Mouse (Mus musculus): ENCODE data around the gene Spg20. TPM values are rescaled to one million over a fixed set of nuclear protein-coding genes. Genes with fewer than 3 reads are reported as not detected.
A peak's percentile ranks its signal among the peaks of the same experiment; 100 is the strongest.

Gene Spg20
- total and polyA plus RNA-seq, 2 experiments from 2014 or later, result 10.0 to 18.4 TPM

GRCm38 (mm10) chr3:55096655-55097005 lies 15.3 kb upstream of the Spg20 start:
- Histone ChIP-seq H3K27ac (peak overlapping the region; percentile 68; the same call in 1 of the 2 replicates), H3K4me1 (ENCODE audit: insufficient read depth, low read length) (peaks cover 6% of the 10 kb centered on the region; the same call in 1 of the 2 replicates), H3K9ac (replicated peaks; ENCODE audit: low read length) (no peak overlapping the region), H3K4me3 (ENCODE audit: low read length) (no peak overlapping the region), H3K36me3 (ENCODE audit: insufficient read depth, low read length) (no peaks in the 10 kb centered on the region), H3K27me3 (ENCODE audit: insufficient read depth, low read length) (no peaks in the 10 kb centered on the region), H3K4me2 (ENCODE audit: low read depth, low read length) (no peak overlapping the region), H3K9me3 (ENCODE audit: low read length) (no peaks in the 10 kb centered on the region)
- ATAC-seq (peak; percentile 27; the same call in 1 of the 2 replicates), DNase-seq (ENCODE audit: low spot score) (no peak)
- 72% methylated on average over 2 of the region's 2 CpGs for WGBS
- TF ChIP-seq CTCF (IDR thresholded peaks at IDR 0.05; ENCODE audit: low read depth), result no peak

- H3K27me3 ChIP-seq (ENCODE audit: insufficient read depth, low read length), result no peaks in the 10 kb centered on the region
- H3K4me3 ChIP-seq (ENCODE audit: low read length), result no peak overlapping the region
- no peaks in the 10 kb centered on the region for H3K9me3 ChIP-seq (ENCODE audit: low read length)
- no peak for DNase-seq (ENCODE audit: low spot score)
- H3K27ac ChIP-seq, result peak overlapping the region; percentile 68; the same call in 1 of the 2 replicates
- 42% methylated on average over 2 of the region's 2 CpGs for WGBS
- H3K36me3 ChIP-seq (ENCODE audit: insufficient read depth, low read length), result no peaks in the 10 kb centered on the region
- no peak for TF ChIP-seq CTCF (IDR thresholded peaks at IDR 0.05; ENCODE audit: low read depth)
- no peak overlapping the region for H3K9ac ChIP-seq (replicated peaks; ENCODE audit: low read length)
- no peak overlapping the region for H3K4me2 ChIP-seq (ENCODE audit: low read depth, low read length)
- peaks cover 6% of the 10 kb centered on the region; the same call in 1 of the 2 replicates for H3K4me1 ChIP-seq (ENCODE audit: insufficient read depth, low read length)
- ATAC-seq, result no peak
Observed at GRCm38 (mm10) chr3:55097186-55097585, 14.7 kb upstream of the Spg20 start.

GRCm38 (mm10) chr3:55098014-55098413 lies 13.9 kb upstream of the Spg20 start:
- ATAC-seq (peak; percentile 78), DNase-seq (ENCODE audit: low spot score) (peak; percentile 56)
- no peak overlapping the region for H3K4me2 ChIP-seq (ENCODE audit: low read depth, low read length)

GRCm38 (mm10) chr3:55098990-55099389 lies 12.9 kb upstream of the Spg20 start:
- 73% methylated on average over 11 of the region's 11 CpGs for WGBS
- ATAC-seq (no peak), DNase-seq (ENCODE audit: low spot score) (no peak)
- H3K4me3 ChIP-seq (ENCODE audit: low read length), result no peak overlapping the region
- no peak overlapping the region for H3K27ac ChIP-seq
- H3K9ac ChIP-seq (replicated peaks; ENCODE audit: low read length), result no peak overlapping the region
- no peaks in the 10 kb centered on the region for H3K27me3 ChIP-seq (ENCODE audit: insufficient read depth, low read length)
- H3K4me1 ChIP-seq (ENCODE audit: insufficient read depth, low read length), result peaks cover 6% of the 10 kb centered on the region; the same call in 1 of the 2 replicates
- H3K9me3 ChIP-seq (ENCODE audit: low read length), result no peaks in the 10 kb centered on the region
- no peaks in the 10 kb centered on the region for H3K36me3 ChIP-seq (ENCODE audit: insufficient read depth, low read length)
- TF ChIP-seq CTCF (IDR thresholded peaks at IDR 0.05; ENCODE audit: low read depth), result no peak
- no peak overlapping the region for H3K4me2 ChIP-seq (ENCODE audit: low read depth, low read length)

More at GRCm38 (mm10) chr3:55098014-55098413, 13.9 kb upstream of the Spg20 start:
- H3K27ac ChIP-seq, result no peak overlapping the region
- no peak overlapping the region for H3K4me3 ChIP-seq (ENCODE audit: low read length)
- H3K36me3 ChIP-seq (ENCODE audit: insufficient read depth, low read length), result no peaks in the 10 kb centered on the region
- no peak overlapping the region for H3K9ac ChIP-seq (replicated peaks; ENCODE audit: low read length)
- H3K27me3 ChIP-seq (ENCODE audit: insufficient read depth, low read length), result no peaks in the 10 kb centered on the region
- H3K4me1 ChIP-seq (ENCODE audit: insufficient read depth, low read length), result peaks cover 6% of the 10 kb centered on the region; the same call in 1 of the 2 replicates
- no peaks in the 10 kb centered on the region for H3K9me3 ChIP-seq (ENCODE audit: low read length)
- no peak for TF ChIP-seq CTCF (IDR thresholded peaks at IDR 0.05; ENCODE audit: low read depth)
- WGBS, result 14% methylated on average over 2 of the region's 2 CpGs

GRCm38 (mm10) chr3:55101092-55101491 lies 10.8 kb upstream of the Spg20 start:
- Histone ChIP-seq H3K4me3 (ENCODE audit: low read length) (no peak overlapping the region), H3K9ac (replicated peaks; ENCODE audit: low read length) (no peak overlapping the region), H3K27ac (no peak overlapping the region), H3K27me3 (ENCODE audit: insufficient read depth, low read length) (no peaks in the 10 kb centered on the region), H3K36me3 (ENCODE audit: insufficient read depth, low read length) (no peaks in the 10 kb centered on the region), H3K4me1 (ENCODE audit: insufficient read depth, low read length) (peaks cover 5% of the 10 kb centered on the region; the same call in 1 of the 2 replicates), H3K9me3 (ENCODE audit: low read length) (no peaks in the 10 kb centered on the region), H3K4me2 (ENCODE audit: low read depth, low read length) (no peak overlapping the region)
- TF ChIP-seq CTCF (IDR thresholded peaks at IDR 0.05; ENCODE audit: low read depth), result 0 out of 2 replicates have a peak, but pooled peaks have one; percentile 11
- DNase-seq (ENCODE audit: low spot score) (no peak), ATAC-seq (no peak)

- no peak overlapping the region for H3K27ac ChIP-seq
- ATAC-seq, result no peak
Observed at GRCm38 (mm10) chr3:55105372-55106023, 6.4 kb upstream of the Spg20 start.

GRCm38 (mm10) chr3:55106051-55106450 lies 5.9 kb upstream of the Spg20 start:
- no peak overlapping the region for H3K27ac ChIP-seq
- H3K4me2 ChIP-seq (ENCODE audit: low read depth, low read length), result no peak overlapping the region
- no peak for TF ChIP-seq CTCF (IDR thresholded peaks at IDR 0.05; ENCODE audit: low read depth)
- H3K4me1 ChIP-seq (ENCODE audit: insufficient read depth, low read length), result no peaks in the 10 kb centered on the region
- no peaks in the 10 kb centered on the region for H3K27me3 ChIP-seq (ENCODE audit: insufficient read depth, low read length)
- no peak overlapping the region for H3K9ac ChIP-seq (replicated peaks; ENCODE audit: low read length)
- no peaks in the 10 kb centered on the region for H3K9me3 ChIP-seq (ENCODE audit: low read length)
- 85% methylated on average over 17 of the region's 17 CpGs for WGBS
- no peaks in the 10 kb centered on the region for H3K36me3 ChIP-seq (ENCODE audit: insufficient read depth, low read length)
- no peak overlapping the region for H3K4me3 ChIP-seq (ENCODE audit: low read length)
- no peak for DNase-seq (ENCODE audit: low spot score)
- ATAC-seq, result no peak

More at GRCm38 (mm10) chr3:55105372-55106023, 6.4 kb upstream of the Spg20 start:
- Histone ChIP-seq H3K4me2 (ENCODE audit: low read depth, low read length) (no peak overlapping the region), H3K36me3 (ENCODE audit: insufficient read depth, low read length) (no peaks in the 10 kb centered on the region), H3K27me3 (ENCODE audit: insufficient read depth, low read length) (no peaks in the 10 kb centered on the region), H3K9ac (replicated peaks; ENCODE audit: low read length) (no peak overlapping the region), H3K9me3 (ENCODE audit: low read length) (no peaks in the 10 kb centered on the region), H3K4me3 (ENCODE audit: low read length) (no peak overlapping the region), H3K4me1 (ENCODE audit: insufficient read depth, low read length) (no peaks in the 10 kb centered on the region)
- DNase-seq (ENCODE audit: low spot score), result no peak
- 87% methylated on average over 14 of the region's 14 CpGs for WGBS
- TF ChIP-seq CTCF (IDR thresholded peaks at IDR 0.05; ENCODE audit: low read depth), result no peak
